ENCODE assay signal across 8 mouse cellular contexts in the genomic region with DNA sequence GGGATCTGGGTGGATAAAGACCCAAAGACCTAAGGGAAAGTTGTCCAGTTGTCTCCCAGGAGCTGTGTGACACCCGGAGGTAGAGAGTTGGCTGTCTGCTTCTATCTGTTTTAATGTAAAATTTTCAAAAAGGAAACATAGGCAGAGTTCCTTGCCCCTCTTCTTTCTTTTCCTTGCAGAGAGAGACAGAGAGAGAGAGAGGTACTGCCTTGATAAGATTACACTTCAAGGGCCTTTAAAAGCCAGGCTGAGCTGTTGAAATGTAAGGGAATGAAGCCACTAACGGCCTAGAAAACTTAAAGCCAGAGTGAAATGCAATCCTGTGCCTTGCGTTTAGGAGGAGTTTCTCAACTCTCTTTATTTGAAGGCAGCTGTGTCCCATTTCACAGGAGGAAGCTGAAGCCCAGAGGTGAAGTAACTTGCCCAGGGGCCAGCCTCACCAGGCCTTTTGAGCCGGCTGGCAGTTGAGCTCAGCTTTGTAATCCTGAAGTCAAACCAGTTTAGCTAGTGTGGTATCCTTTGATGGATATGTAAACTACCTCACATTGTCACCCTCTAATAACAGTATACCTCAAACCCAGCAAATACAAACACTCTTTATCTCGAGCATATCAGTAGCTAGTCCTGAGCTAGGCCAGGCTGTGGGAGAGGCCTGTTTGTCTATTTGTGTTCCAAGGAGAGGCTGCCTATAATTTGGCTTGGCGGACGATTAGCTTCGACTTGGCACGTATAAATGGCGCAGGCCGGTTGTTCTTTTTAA. TPM values are rescaled to one million over a fixed set of nuclear protein-coding genes. Genes with fewer than 3 reads are reported as not detected.
DNase-seq lines count a peak whose midpoint lies in the region; ATAC-seq and TF ChIP-seq lines count a peak whose summit lies in the region.

No protein-coding gene starts in this region.

- 29% methylated on average over 11 of the region's 11 CpGs for WGBS in forebrain, embryonic 12.5 days
- WGBS in limb, embryonic 13.5 days, result 31% methylated on average over 11 of the region's 11 CpGs
- WGBS in small intestine, adult 2 months, result 29% methylated on average over 11 of the region's 11 CpGs

- peak; percentile 1 for DNase-seq in retina, embryonic 14.5 days (ENCODE audit: low spot score)
- DNase-seq in retina, postnatal 1 day, result no peak
- no peak for DNase-seq in gastrocnemius, postnatal 10 days
- DNase-seq in gastrocnemius, postnatal 14 days, result no peak
- no peak for DNase-seq in B cell, adult 2 months

- TF ChIP-seq POLR2A in small intestine, adult 2 months (IDR thresholded peaks at IDR 0.05; ENCODE audit: low read depth, low read length), result no peak

- no peak for ATAC-seq in forebrain, embryonic 12.5 days (ENCODE audit: low FRiP score)
- no peak for ATAC-seq in limb, embryonic 13.5 days (ENCODE audit: low FRiP score, low read depth)

- intact Hi-C loops in gastrocnemius, postnatal 14 days (cut with DNase I; ENCODE audit: low total_unique reads), result no loop called here

- H3K27me3 ChIP-seq in forebrain, embryonic 12.5 days, result no peaks in the 10 kb centered on the region
- no peaks in the 10 kb centered on the region for H3K27me3 ChIP-seq in limb, embryonic 13.5 days
- H3K27me3 ChIP-seq in small intestine, adult 2 months (ENCODE audit: control insufficient read depth, insufficient read depth, low read length), result no peaks in the 10 kb centered on the region

- H3K27ac ChIP-seq in forebrain, embryonic 12.5 days, result no peak overlapping the region
- 0 out of 2 replicates have a peak overlapping the region, but pooled peaks have one; percentile 10 for H3K27ac ChIP-seq in limb, embryonic 13.5 days
- H3K27ac ChIP-seq in small intestine, adult 2 months (ENCODE audit: insufficient read depth, low read depth, low read length), result peak overlapping the region; percentile 32

- peak overlapping the region; percentile 72 for H3K4me2 ChIP-seq in forebrain, embryonic 12.5 days
- H3K4me2 ChIP-seq in limb, embryonic 13.5 days (replicated peaks), result peak overlapping the region; percentile 82

- H3K36me3 ChIP-seq in forebrain, embryonic 12.5 days (replicated peaks), result peaks cover 24% of the 10 kb centered on the region; the same call in 1 of the 2 replicates
- peaks cover 51% of the 10 kb centered on the region for H3K36me3 ChIP-seq in limb, embryonic 13.5 days
- H3K36me3 ChIP-seq in small intestine, adult 2 months (ENCODE audit: control insufficient read depth, insufficient read depth, low read length), result peaks cover 10% of the 10 kb centered on the region; the same call in 1 of the 2 replicates

- TF ChIP-seq CTCF in small intestine, adult 2 months (IDR thresholded peaks at IDR 0.05; ENCODE audit: extremely low read depth, insufficient read length, insufficient replicate concordance, low read depth, low read length), result no peak

- peak overlapping the region; percentile 31 for H3K9ac ChIP-seq in forebrain, embryonic 12.5 days
- peak overlapping the region; percentile 62 for H3K9ac ChIP-seq in limb, embryonic 13.5 days

- H3K4me3 ChIP-seq in forebrain, embryonic 12.5 days (replicated peaks), result peak overlapping the region; percentile 30
- H3K4me3 ChIP-seq in limb, embryonic 13.5 days, result peak overlapping the region; percentile 96
- H3K4me3 ChIP-seq in small intestine, adult 2 months (ENCODE audit: low read depth, low read length), result peak overlapping the region; percentile 13; the same call in 1 of the 2 replicates

- no peaks in the 10 kb centered on the region for H3K9me3 ChIP-seq in forebrain, embryonic 12.5 days
- no peaks in the 10 kb centered on the region for H3K9me3 ChIP-seq in limb, embryonic 13.5 days

- H3K4me1 ChIP-seq in forebrain, embryonic 12.5 days, result peaks cover 76% of the 10 kb centered on the region
- peaks cover 70% of the 10 kb centered on the region for H3K4me1 ChIP-seq in limb, embryonic 13.5 days
- H3K4me1 ChIP-seq in small intestine, adult 2 months (ENCODE audit: control insufficient read depth, insufficient read depth, insufficient read length, low read length), result peaks cover 46% of the 10 kb centered on the region

RNA-seq across cellular contexts. Expression of a gene that starts 3.8 kb away (rescaled TPM):
- 55.6 and 56.2 TPM in 2 replicates for polyA plus RNA-seq in forebrain, embryonic 12.5 days (2016; fragmentation: Nextera tagmentation; extraction: Ambion mirVana)
- 50.1 and 50.6 TPM in 2 replicates for polyA plus RNA-seq in limb, embryonic 13.5 days (2015; fragmentation: Nextera tagmentation; extraction: Ambion mirVana)
- 37.4 and 136 TPM in 2 replicates for polyA plus RNA-seq in small intestine, adult 2 months (2012; rRNA removed)
- total RNA-seq in gastrocnemius, postnatal 10 days (2021), result 10 to 100 TPM; 20.5 to 25.6 TPM
- 10 to 100 TPM; 12.5 to 14.2 TPM for total RNA-seq in gastrocnemius, postnatal 14 days (2021)

Comparison
In these comparisons a context has a peak if more than half of its experiments do, and no peak if none do; other contexts are left out.
1. H3K4me3 ChIP-seq: peak in every context shown above with its lines; median percentile 96 in limb, embryonic 13.5 days; 30 in forebrain, embryonic 12.5 days; 13 in small intestine, adult 2 months.